Mouse (Mus musculus): ENCODE data around the gene 2610301B20Rik. TPM values are rescaled to one million over a fixed set of nuclear protein-coding genes. Genes with fewer than 3 reads are reported as not detected.

The 2610301B20Rik gene
- polyA plus RNA-seq, 1 experiment from 2014 or later: 41.5 TPM

- Histone ChIP-seq H3K36me3 (no peaks in the 10 kb centered on the region), H3K27me3 (no peaks in the 10 kb centered on the region), H3K9me3 (no peaks in the 10 kb centered on the region), H3K4me1 (replicated peaks) (no peaks in the 10 kb centered on the region), H3K4me3 (no peak overlapping the region), H3K27ac (replicated peaks) (no peak overlapping the region), H3K9ac (no peak overlapping the region), H3K4me2 (no peak overlapping the region)
- no peak for ATAC-seq (ENCODE audit: low FRiP score, low read depth)
- 95% methylated on average over 5 of the region's 5 CpGs for WGBS
Observed at GRCm38 (mm10) chr4:10924541-10924940, 50.2 kb downstream of the 2610301B20Rik start.

DNA sequence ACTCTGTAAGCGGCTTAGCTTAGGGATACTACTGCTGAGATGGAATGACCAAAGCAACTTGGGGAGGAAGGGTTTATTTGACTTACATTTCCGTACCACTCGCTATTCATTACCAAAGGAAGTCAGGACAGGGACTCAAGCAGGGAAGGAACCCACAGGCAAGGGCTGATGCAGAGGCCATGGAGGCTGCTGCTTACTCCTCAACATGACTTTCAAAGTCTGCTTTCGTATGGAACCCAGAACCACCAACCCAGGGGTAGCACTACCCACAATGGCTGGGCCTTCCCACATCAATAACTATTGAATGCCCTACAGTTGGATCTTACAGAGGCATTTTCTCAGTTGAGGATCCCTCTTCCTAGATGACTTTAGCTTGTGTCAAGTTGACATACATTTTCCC, 52.1 kb downstream of the 2610301B20Rik start:
- Histone ChIP-seq H3K27me3 (no peaks in the 10 kb centered on the region), H3K9ac (no peak overlapping the region), H3K4me1 (replicated peaks) (no peaks in the 10 kb centered on the region), H3K4me2 (no peak overlapping the region), H3K36me3 (no peaks in the 10 kb centered on the region), H3K9me3 (no peaks in the 10 kb centered on the region), H3K27ac (replicated peaks) (no peak overlapping the region), H3K4me3 (no peak overlapping the region)
- 90% methylated on average over 4 of the region's 4 CpGs for WGBS
- no peak for ATAC-seq (ENCODE audit: low FRiP score, low read depth)

DNA sequence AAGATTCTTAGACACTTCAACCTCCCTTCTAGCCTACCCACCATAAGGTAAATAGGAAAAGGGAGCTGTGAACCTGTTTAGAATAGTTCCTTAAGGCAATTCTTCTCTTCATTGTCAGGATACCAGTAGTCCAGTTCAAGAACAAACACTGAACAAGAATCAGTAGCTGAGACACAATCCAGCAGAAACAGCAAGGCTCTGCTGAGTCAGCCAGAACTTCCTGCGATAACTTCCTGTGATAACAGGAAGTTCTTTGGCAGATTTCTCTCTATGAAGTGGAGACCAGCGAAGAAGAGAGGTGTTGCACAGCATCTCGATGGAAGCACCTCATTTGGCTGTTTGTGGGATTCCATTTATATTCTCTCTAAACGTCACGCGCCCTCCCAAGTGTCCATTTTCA, 53.9 kb downstream of the 2610301B20Rik start:
- no peak overlapping the region for H3K27ac ChIP-seq (replicated peaks)
- H3K4me2 ChIP-seq: no peak overlapping the region
- no peaks in the 10 kb centered on the region for H3K4me1 ChIP-seq (replicated peaks)
- H3K36me3 ChIP-seq: no peaks in the 10 kb centered on the region
- ATAC-seq (ENCODE audit: low FRiP score, low read depth): no peak
- H3K27me3 ChIP-seq: no peaks in the 10 kb centered on the region
- no peak overlapping the region for H3K9ac ChIP-seq
- H3K9me3 ChIP-seq: no peaks in the 10 kb centered on the region
- H3K4me3 ChIP-seq: no peak overlapping the region
- WGBS: 89% methylated on average over 6 of the region's 6 CpGs

DNA sequence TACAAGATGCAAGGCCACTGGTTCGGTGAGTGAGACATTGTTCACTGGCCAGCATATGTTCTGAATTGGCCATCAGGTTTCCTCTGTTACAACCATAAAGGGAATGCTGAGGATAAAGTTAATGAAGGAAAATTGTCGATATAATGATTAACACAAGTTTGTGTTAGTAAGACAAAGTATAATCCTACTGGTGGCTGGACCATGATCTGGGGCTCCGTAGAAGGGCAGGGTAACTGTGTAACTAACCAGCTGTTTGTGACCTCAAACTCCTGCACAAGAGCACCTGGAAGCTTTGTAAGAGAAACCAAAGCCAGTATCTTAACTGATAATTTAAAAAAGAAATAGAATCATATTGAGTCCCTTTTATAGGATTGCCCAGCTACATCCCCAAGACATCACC, 55.4 kb downstream of the 2610301B20Rik start:
- Histone ChIP-seq H3K27me3 (no peaks in the 10 kb centered on the region), H3K4me3 (no peak overlapping the region), H3K4me2 (no peak overlapping the region), H3K27ac (replicated peaks) (no peak overlapping the region), H3K4me1 (replicated peaks) (no peaks in the 10 kb centered on the region), H3K9ac (no peak overlapping the region), H3K9me3 (no peaks in the 10 kb centered on the region), H3K36me3 (no peaks in the 10 kb centered on the region)
- no peak for ATAC-seq (ENCODE audit: low FRiP score, low read depth)
- WGBS: 94% methylated on average over 3 of the region's 3 CpGs

GRCm38 (mm10) chr4:10931040-10931439, 56.7 kb downstream of the 2610301B20Rik start:
- H3K27ac ChIP-seq (replicated peaks): no peak overlapping the region
- H3K9ac ChIP-seq: no peak overlapping the region
- H3K9me3 ChIP-seq: no peaks in the 10 kb centered on the region
- ATAC-seq (ENCODE audit: low FRiP score, low read depth): no peak
- no peaks in the 10 kb centered on the region for H3K27me3 ChIP-seq
- H3K4me2 ChIP-seq: no peak overlapping the region
- H3K36me3 ChIP-seq: no peaks in the 10 kb centered on the region
- H3K4me1 ChIP-seq (replicated peaks): no peaks in the 10 kb centered on the region
- H3K4me3 ChIP-seq: no peak overlapping the region
- WGBS: 91% methylated on average over 9 of the region's 9 CpGs

DNA sequence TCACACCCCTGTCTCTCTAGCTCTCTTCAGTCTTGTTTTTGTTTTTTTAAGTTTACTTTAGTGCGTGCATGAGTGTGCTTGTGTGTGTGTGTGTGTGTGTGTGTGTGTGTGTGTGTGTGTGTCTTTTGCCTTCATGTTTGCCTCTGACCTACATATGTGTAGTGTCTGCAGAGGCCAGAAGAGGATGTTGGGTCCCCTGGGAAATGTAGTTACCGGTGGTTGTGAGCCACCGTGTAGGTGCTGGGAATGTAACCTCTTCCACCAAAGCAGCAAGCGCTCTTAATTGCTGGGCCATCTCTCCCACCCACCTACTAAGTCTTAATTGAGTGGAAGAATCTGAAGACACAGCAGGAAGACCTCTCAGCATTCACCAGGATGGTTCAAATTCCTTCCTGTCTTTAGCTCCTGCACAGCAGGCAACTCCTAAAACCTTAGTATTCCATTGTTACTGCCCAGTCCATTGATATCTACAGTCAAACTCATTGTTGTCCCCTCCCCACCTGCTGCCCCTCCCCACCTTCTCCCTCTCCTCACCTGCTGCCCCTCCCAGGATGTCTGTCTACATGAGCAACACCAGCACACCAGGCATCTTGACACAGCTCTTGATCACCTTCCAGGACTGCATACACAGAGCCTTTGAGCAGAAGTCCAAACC, 57.9 kb downstream of the 2610301B20Rik start:
- no peaks in the 10 kb centered on the region for H3K4me1 ChIP-seq (replicated peaks)
- 41% methylated on average over 4 of the region's 4 CpGs for WGBS
- no peak overlapping the region for H3K4me2 ChIP-seq
- no peaks in the 10 kb centered on the region for H3K9me3 ChIP-seq
- no peak overlapping the region for H3K27ac ChIP-seq (replicated peaks)
- H3K9ac ChIP-seq: no peak overlapping the region
- ATAC-seq (ENCODE audit: low FRiP score, low read depth): no peak
- no peak overlapping the region for H3K4me3 ChIP-seq
- H3K27me3 ChIP-seq: no peaks in the 10 kb centered on the region
- no peaks in the 10 kb centered on the region for H3K36me3 ChIP-seq

GRCm38 (mm10) chr4:10932782-10933181, 58.5 kb downstream of the 2610301B20Rik start:
- H3K4me2 ChIP-seq: no peak overlapping the region
- no peak for ATAC-seq (ENCODE audit: low FRiP score, low read depth)
- H3K27ac ChIP-seq (replicated peaks): no peak overlapping the region
- H3K4me1 ChIP-seq (replicated peaks): no peaks in the 10 kb centered on the region
- H3K4me3 ChIP-seq: no peak overlapping the region
- H3K36me3 ChIP-seq: no peaks in the 10 kb centered on the region
- WGBS: 77% methylated on average over 5 of the region's 5 CpGs
- H3K27me3 ChIP-seq: no peaks in the 10 kb centered on the region
- no peak overlapping the region for H3K9ac ChIP-seq
- no peaks in the 10 kb centered on the region for H3K9me3 ChIP-seq

- no peaks in the 10 kb centered on the region for H3K36me3 ChIP-seq
- no peak overlapping the region for H3K27ac ChIP-seq (replicated peaks)
- H3K9ac ChIP-seq: no peak overlapping the region
- no peaks in the 10 kb centered on the region for H3K4me1 ChIP-seq (replicated peaks)
- 88% methylated on average over 4 of the region's 4 CpGs for WGBS
- H3K4me3 ChIP-seq: no peak overlapping the region
- H3K27me3 ChIP-seq: no peaks in the 10 kb centered on the region
- no peak for ATAC-seq (ENCODE audit: low FRiP score, low read depth)
- H3K4me2 ChIP-seq: no peak overlapping the region
- H3K9me3 ChIP-seq: no peaks in the 10 kb centered on the region
Observed at GRCm38 (mm10) chr4:10936766-10937165, 62.5 kb downstream of the 2610301B20Rik start.

Small RNA genes within 50 kb of the gene (microRNA-seq; reads per million reads assigned to microRNA genes)
- gene Mir3471-1: not detected
- 2.8 reads per million, percentile 10 among the genes with 10 or more reads in this experiment for gene n-TSaga9
